In genomic region chr2:27392278-27392677, GRCm38 (mm10) we compare ENCODE assay signal across 16 mouse cellular contexts. TPM values are rescaled to one million over a fixed set of nuclear protein-coding genes. Genes with fewer than 3 reads are reported as not detected.
A peak's percentile ranks its signal among the peaks of the same experiment; 100 is the strongest.
DNase-seq lines count a peak whose midpoint lies in the region; ATAC-seq lines count a peak whose summit lies in the region.
"Had no signal": no experiment of that assay in that cellular context is flagged by ENCODE, and none has a peak within 500 bp of the region (broad histone marks: within the 10 kb centered on the region; RNA-seq: fewer than 3 reads in every experiment).

No protein-coding gene starts in this region.

- no peak overlapping the region for H3K4me2 ChIP-seq in forebrain, embryonic 13.5 days
- H3K4me2 ChIP-seq in midbrain, embryonic 15.5 days: no peak overlapping the region
- no peak overlapping the region for H3K4me2 ChIP-seq in heart, embryonic 15.5 days
- H3K4me2 ChIP-seq: limb, embryonic 13.5 days had no signal

- DNase-seq in forebrain, embryonic 10.5 days (ENCODE audit: extremely low spot score, low spot score): no peak
- DNase-seq in midbrain, embryonic 10.5 days (ENCODE audit: low spot score): no peak
- peak; percentile 19 for DNase-seq in mesoderm, embryonic 11.5 days (ENCODE audit: low read depth, low spot score)
- DNase-seq in thymus, postnatal 4 days: no peak
- DNase-seq in cerebellum, adult 8-10 months: no peak
- DNase-seq: cerebellum, postnatal 25 days; layer of hippocampus, adult 9-11 months; lung, postnatal 14 days; thymus, postnatal 14 days had no signal

- 22% methylated on average over 5 of the region's 5 CpGs for whole genome bisulfite sequencing in forebrain, embryonic 10.5 days
- WGBS in forebrain, embryonic 13.5 days: 26% methylated on average over 5 of the region's 5 CpGs
- 18% methylated on average over 5 of the region's 5 CpGs for WGBS in midbrain, embryonic 10.5 days
- 29% methylated on average over 5 of the region's 5 CpGs for WGBS in midbrain, embryonic 15.5 days
- WGBS in heart, embryonic 15.5 days: 42% methylated on average over 5 of the region's 5 CpGs

- H3K27me3 ChIP-seq in forebrain, embryonic 10.5 days (ENCODE audit: poor library complexity, severe bottlenecking): no peaks in the 10 kb centered on the region
- H3K27me3 ChIP-seq in forebrain, embryonic 13.5 days: no peaks in the 10 kb centered on the region
- no peaks in the 10 kb centered on the region for H3K27me3 ChIP-seq in midbrain, embryonic 10.5 days (ENCODE audit: low read depth, poor library complexity, severe bottlenecking)
- H3K27me3 ChIP-seq in midbrain, embryonic 15.5 days (replicated peaks): no peaks in the 10 kb centered on the region
- H3K27me3 ChIP-seq in heart, embryonic 15.5 days: peaks cover 9% of the 10 kb centered on the region; the same call in 1 of the 2 replicates
- H3K27me3 ChIP-seq: limb, embryonic 13.5 days; Patski had no signal

- H3K9ac ChIP-seq in forebrain, embryonic 13.5 days: no peak overlapping the region
- no peak overlapping the region for H3K9ac ChIP-seq in midbrain, embryonic 15.5 days
- no peak overlapping the region for H3K9ac ChIP-seq in heart, embryonic 15.5 days

- peaks cover 98% of the 10 kb centered on the region for H3K4me1 ChIP-seq in forebrain, embryonic 10.5 days
- H3K4me1 ChIP-seq in forebrain, embryonic 13.5 days: peaks cover 68% of the 10 kb centered on the region
- peaks cover 94% of the 10 kb centered on the region for H3K4me1 ChIP-seq in midbrain, embryonic 10.5 days
- H3K4me1 ChIP-seq in midbrain, embryonic 15.5 days: peaks cover 68% of the 10 kb centered on the region
- H3K4me1 ChIP-seq in heart, embryonic 15.5 days (replicated peaks): peaks cover 41% of the 10 kb centered on the region

- H3K36me3 ChIP-seq in forebrain, embryonic 10.5 days (replicated peaks): peaks cover 5% of the 10 kb centered on the region
- H3K36me3 ChIP-seq in forebrain, embryonic 13.5 days (ENCODE audit: poor library complexity, severe bottlenecking): no peaks in the 10 kb centered on the region
- peaks cover 6% of the 10 kb centered on the region for H3K36me3 ChIP-seq in midbrain, embryonic 10.5 days
- H3K36me3 ChIP-seq in midbrain, embryonic 15.5 days (replicated peaks): no peaks in the 10 kb centered on the region
- no peaks in the 10 kb centered on the region for H3K36me3 ChIP-seq in heart, embryonic 15.5 days
- H3K36me3 ChIP-seq: limb, embryonic 13.5 days had no signal

- 0 out of 2 replicates have a peak overlapping the region, but pooled peaks have one; percentile 1 for H3K27ac ChIP-seq in forebrain, embryonic 10.5 days
- no peak overlapping the region for H3K27ac ChIP-seq in forebrain, embryonic 13.5 days
- peak overlapping the region; percentile 6; the same call in 1 of the 2 replicates for H3K27ac ChIP-seq in midbrain, embryonic 10.5 days (replicated peaks)
- H3K27ac ChIP-seq in midbrain, embryonic 15.5 days: no peak overlapping the region
- H3K27ac ChIP-seq in heart, embryonic 15.5 days: peak overlapping the region; percentile 28; the same call in 1 of the 2 replicates
- H3K27ac ChIP-seq: limb, embryonic 13.5 days had no signal

- no peak overlapping the region for H3K4me3 ChIP-seq in forebrain, embryonic 10.5 days
- no peak overlapping the region for H3K4me3 ChIP-seq in forebrain, embryonic 13.5 days
- H3K4me3 ChIP-seq in midbrain, embryonic 10.5 days: no peak overlapping the region
- H3K4me3 ChIP-seq in midbrain, embryonic 15.5 days: no peak overlapping the region
- no peak overlapping the region for H3K4me3 ChIP-seq in heart, embryonic 15.5 days
- H3K4me3 ChIP-seq: erythroblast, embryonic 14.5 days; limb, embryonic 13.5 days had no signal

- peaks cover 3% of the 10 kb centered on the region; the same call in 1 of the 2 replicates for H3K9me3 ChIP-seq in forebrain, embryonic 10.5 days
- H3K9me3 ChIP-seq in forebrain, embryonic 13.5 days (replicated peaks): peaks cover 1% of the 10 kb centered on the region
- no peaks in the 10 kb centered on the region; the same call in 1 of the 2 replicates for H3K9me3 ChIP-seq in midbrain, embryonic 10.5 days (replicated peaks)
- no peaks in the 10 kb centered on the region for H3K9me3 ChIP-seq in midbrain, embryonic 15.5 days
- H3K9me3 ChIP-seq in heart, embryonic 15.5 days (replicated peaks): no peaks in the 10 kb centered on the region

- no peak for ATAC-seq in forebrain, embryonic 13.5 days
- no peak for ATAC-seq in midbrain, embryonic 15.5 days (replicated peaks)
- ATAC-seq in heart, embryonic 15.5 days (replicated peaks; ENCODE audit: insufficient number of reproducible peaks, insufficient read depth, low FRiP score, low read depth): no peak
- ATAC-seq: intestine, embryonic 16.5 days; Patski had no signal

RNA-seq across cellular contexts. Expression of gene Vav2, which starts 34.6 kb away (rescaled TPM):
- polyA plus RNA-seq in forebrain, embryonic 10.5 days (2016; fragmentation: Nextera tagmentation; extraction: Ambion mirVana): 11.5 and 11.8 TPM in 2 replicates
- polyA plus RNA-seq in forebrain, embryonic 13.5 days (2015; fragmentation: Nextera tagmentation; extraction: Ambion mirVana): 8.7 and 8.8 TPM in 2 replicates
- 11.4 and 13.3 TPM in 2 replicates for polyA plus RNA-seq in midbrain, embryonic 10.5 days (2016; fragmentation: Nextera tagmentation; extraction: Ambion mirVana)
- polyA plus RNA-seq in midbrain, embryonic 15.5 days (2015; fragmentation: Nextera tagmentation; extraction: Ambion mirVana): 13.9 and 15.7 TPM in 2 replicates
- 3.1 and 4.8 TPM in 2 replicates for polyA plus RNA-seq in heart, embryonic 15.5 days (2015; fragmentation: Nextera tagmentation; extraction: Ambion mirVana)

RNA-seq across cellular contexts. Expression of gene Brd3os, which starts 49.8 kb away (rescaled TPM):
- 10.2 and 11.0 TPM in 2 replicates for polyA plus RNA-seq in forebrain, embryonic 10.5 days (2016; fragmentation: Nextera tagmentation; extraction: Ambion mirVana)
- 19.3 and 25.1 TPM in 2 replicates for polyA plus RNA-seq in forebrain, embryonic 13.5 days (2015; fragmentation: Nextera tagmentation; extraction: Ambion mirVana)
- 9.2 and 11.9 TPM in 2 replicates for polyA plus RNA-seq in midbrain, embryonic 10.5 days (2016; fragmentation: Nextera tagmentation; extraction: Ambion mirVana)
- polyA plus RNA-seq in midbrain, embryonic 15.5 days (2015; fragmentation: Nextera tagmentation; extraction: Ambion mirVana): 42.7 and 44.5 TPM in 2 replicates
- 3.0 and 4.8 TPM in 2 replicates for polyA plus RNA-seq in heart, embryonic 15.5 days (2015; fragmentation: Nextera tagmentation; extraction: Ambion mirVana)
- polyA plus RNA-seq: erythroblast, embryonic 14.5 days had no signal

Comparison
In these comparisons a context has a peak if more than half of its experiments do, and no peak if none do; other contexts are left out.
1. H3K27ac ChIP-seq: peak in forebrain, embryonic 10.5 days (single experiment), midbrain, embryonic 10.5 days (single experiment) and heart, embryonic 15.5 days (single experiment); none in forebrain, embryonic 13.5 days (single experiment) and midbrain, embryonic 15.5 days (single experiment).